Mouse (Mus musculus): ENCODE measurements around the gene Mapkapk5. TPM values are rescaled to one million over a fixed set of nuclear protein-coding genes. Genes with fewer than 3 reads are reported as not detected.
"Not testable (repeated sequence)": the region's sequence is repeated elsewhere in the genome, so short reads cannot be mapped to it uniquely, and the experiment has no call there.

The Mapkapk5 gene
- polyA plus RNA-seq, 1 experiment from 2014 or later = 53.1 TPM

DNA sequence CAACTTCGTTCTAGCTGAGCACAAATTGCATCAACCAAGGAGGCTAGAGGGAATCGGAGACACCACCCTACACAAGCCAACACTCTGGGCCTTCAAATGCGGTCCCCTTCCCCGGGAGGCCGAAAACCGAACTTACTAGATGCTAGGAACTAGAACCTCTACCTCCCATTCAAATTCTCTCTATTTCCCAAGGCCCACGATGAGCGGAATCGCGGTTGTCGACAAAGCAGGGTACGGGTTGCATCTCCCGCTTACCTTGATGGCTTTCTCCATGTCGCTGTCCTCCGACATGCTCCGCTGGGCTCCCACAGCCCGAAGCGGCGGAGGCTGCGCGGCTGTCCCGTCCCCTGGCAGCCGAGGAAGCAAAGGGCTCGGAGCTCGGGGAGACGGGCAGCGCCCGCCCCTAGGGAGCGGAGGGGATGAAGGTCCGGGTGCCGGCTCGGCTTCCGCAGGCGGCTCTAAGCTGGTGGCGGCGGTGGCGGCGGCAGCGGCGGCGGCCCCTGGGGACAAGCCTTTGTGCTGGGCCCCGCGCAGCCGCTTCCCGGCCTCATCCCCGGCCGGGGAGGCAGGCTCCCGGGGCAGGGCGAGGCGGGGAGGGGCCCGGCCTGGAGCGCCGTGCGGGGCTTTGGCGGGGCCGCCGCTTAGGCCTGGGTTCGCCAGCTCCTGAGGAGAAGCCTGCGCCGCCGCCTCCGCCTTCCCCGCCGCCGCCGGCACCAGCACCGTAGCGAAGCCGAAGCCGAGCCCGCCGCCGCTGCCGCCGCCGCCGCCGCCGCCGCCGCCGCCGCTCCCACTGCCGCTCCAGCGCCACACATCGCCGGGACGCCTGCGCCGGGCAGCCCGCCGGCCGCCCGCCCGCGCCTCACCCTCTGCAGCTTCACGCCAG lies 554 bp downstream of the Mapkapk5 start, which contains the start of the genes Adam1a and Gm42878:
Gene Adam1a, minus strand, starts transcription at position 573 of the 883 bp plus-strand sequence.
Gene Gm42878, minus strand, starts transcription at position 573 of the 883 bp plus-strand sequence.
- Histone ChIP-seq H3K27ac (peak within 1 kb of the TSS; percentile 99), H3K4me1 (peaks cover 34% of the 10 kb centered on the region), H3K27me3 (ENCODE audit: poor library complexity, severe bottlenecking) (no peaks in the 10 kb centered on the region), H3K36me3 (replicated peaks) (peaks cover 4% of the 10 kb centered on the region), H3K4me3 (peak within 1 kb of the TSS; percentile 100), H3K9me3 (no peaks in the 10 kb centered on the region)
- DNase-seq (ENCODE audit: extremely low spot score, low spot score) = peak; percentile 30
- 1% methylated on average over 92 of the region's 97 CpGs for whole genome bisulfite sequencing

DNA sequence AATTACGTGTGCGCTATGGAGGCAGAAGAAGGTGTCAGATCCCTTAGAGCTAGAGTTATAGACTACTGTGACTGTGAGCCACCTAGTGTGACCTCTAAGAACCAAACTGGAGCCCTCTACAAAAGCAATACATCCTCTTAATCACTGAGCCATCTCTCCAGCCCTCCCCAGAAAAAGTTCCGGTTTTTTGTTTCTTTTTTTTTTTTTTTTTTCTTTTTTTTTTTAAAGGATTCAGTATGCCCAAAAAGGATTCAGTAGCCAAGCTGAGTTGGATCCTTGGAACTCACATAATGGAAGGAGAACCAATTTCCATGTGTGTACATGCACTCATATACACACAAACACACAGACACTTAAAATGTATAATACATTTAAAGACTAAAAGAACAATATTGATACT lies 2.3 kb downstream of the Mapkapk5 start:
- no peaks in the 10 kb centered on the region for H3K9me3 ChIP-seq
- peaks cover 34% of the 10 kb centered on the region for H3K4me1 ChIP-seq
- peaks cover 21% of the 10 kb centered on the region for H3K36me3 ChIP-seq (replicated peaks)
- no peak overlapping the region for H3K27ac ChIP-seq
- WGBS = 83% methylated on average over 3 of the region's 3 CpGs
- no peak for DNase-seq (ENCODE audit: extremely low spot score, low spot score)
- H3K27me3 ChIP-seq (ENCODE audit: poor library complexity, severe bottlenecking) = no peaks in the 10 kb centered on the region
- no peak overlapping the region for H3K4me3 ChIP-seq

DNA sequence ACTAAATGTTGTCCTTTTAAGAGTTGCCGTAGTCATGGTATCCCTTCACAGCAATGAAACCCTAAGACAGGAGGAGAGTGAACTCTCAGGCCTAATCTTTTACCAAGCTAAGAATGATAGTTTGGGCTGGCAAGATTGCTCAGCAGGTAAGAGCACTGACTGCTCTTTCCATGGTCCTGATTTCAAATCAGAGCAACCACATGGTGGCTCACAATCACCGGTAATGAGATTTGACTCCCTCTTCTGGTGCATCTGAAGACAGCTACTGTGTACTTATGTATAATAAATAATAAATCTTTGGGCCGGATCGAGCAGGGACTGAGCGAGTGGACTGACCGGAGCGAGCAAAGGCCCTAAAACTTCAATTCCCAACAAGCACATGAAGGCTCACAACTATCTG lies 4.5 kb downstream of the Mapkapk5 start:
- H3K27me3 ChIP-seq (ENCODE audit: poor library complexity, severe bottlenecking) = no peaks in the 10 kb centered on the region
- 92% methylated on average over 7 of the region's 7 CpGs for WGBS
- no peaks in the 10 kb centered on the region for H3K9me3 ChIP-seq
- DNase-seq (ENCODE audit: extremely low spot score, low spot score) = no peak
- H3K4me1 ChIP-seq = peaks cover 44% of the 10 kb centered on the region
- no peak overlapping the region for H3K4me3 ChIP-seq
- H3K27ac ChIP-seq = no peak overlapping the region
- H3K36me3 ChIP-seq (replicated peaks) = peaks cover 42% of the 10 kb centered on the region

DNA sequence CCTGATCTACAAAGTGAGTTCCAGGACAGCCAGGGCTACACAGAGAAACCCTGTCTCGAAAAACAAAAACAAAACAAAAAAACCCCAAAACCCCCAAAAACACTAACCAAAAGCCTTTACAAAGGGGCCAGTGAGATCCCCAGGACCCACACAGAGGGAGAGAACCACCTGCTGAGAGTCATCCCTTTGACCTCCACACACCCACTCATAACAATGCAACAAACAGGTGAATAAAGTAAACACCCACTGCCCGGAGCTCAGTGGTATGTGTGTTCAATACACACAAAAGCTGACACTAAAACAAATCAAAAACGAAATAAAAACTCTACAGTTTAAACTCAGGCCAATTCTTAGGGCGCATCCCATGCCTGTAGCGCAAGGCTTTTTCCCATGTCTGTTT lies 5.6 kb downstream of the Mapkapk5 start:
- no peaks in the 10 kb centered on the region for H3K9me3 ChIP-seq
- peaks cover 43% of the 10 kb centered on the region for H3K4me1 ChIP-seq
- 91% methylated on average over 5 of the region's 5 CpGs for WGBS
- peaks cover 54% of the 10 kb centered on the region for H3K36me3 ChIP-seq (replicated peaks)
- no peaks in the 10 kb centered on the region for H3K27me3 ChIP-seq (ENCODE audit: poor library complexity, severe bottlenecking)
- no peak overlapping the region for H3K4me3 ChIP-seq
- no peak for DNase-seq (ENCODE audit: extremely low spot score, low spot score)
- H3K27ac ChIP-seq = no peak overlapping the region

DNA sequence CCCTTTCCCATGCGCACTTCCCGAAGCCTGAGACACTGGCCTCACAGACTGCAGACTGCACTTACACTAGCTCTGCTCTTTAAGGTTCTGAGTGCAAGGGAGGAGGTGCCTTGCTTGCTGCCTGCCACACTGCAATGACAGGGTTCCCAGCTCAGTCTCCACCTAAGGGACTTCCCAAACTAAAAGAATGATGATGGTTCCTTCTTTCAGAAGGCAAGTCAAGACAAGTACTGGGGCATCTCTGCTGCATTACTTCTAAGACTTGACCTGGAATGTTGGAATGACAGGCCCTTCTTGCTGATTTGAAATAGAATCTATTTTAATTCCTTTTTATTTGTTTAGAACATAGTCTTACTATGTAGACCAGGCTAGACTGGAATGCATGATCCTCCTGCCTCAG lies 8.1 kb downstream of the Mapkapk5 start:
- Histone ChIP-seq H3K4me1 (peaks cover 22% of the 10 kb centered on the region), H3K4me3 (no peak overlapping the region), H3K9me3 (no peaks in the 10 kb centered on the region), H3K27me3 (ENCODE audit: poor library complexity, severe bottlenecking) (no peaks in the 10 kb centered on the region), H3K36me3 (replicated peaks) (peaks cover 77% of the 10 kb centered on the region), H3K27ac (peak overlapping the region; percentile 58)
- 84% methylated on average over 2 of the region's 2 CpGs for WGBS
- DNase-seq (ENCODE audit: extremely low spot score, low spot score) = no peak

DNA sequence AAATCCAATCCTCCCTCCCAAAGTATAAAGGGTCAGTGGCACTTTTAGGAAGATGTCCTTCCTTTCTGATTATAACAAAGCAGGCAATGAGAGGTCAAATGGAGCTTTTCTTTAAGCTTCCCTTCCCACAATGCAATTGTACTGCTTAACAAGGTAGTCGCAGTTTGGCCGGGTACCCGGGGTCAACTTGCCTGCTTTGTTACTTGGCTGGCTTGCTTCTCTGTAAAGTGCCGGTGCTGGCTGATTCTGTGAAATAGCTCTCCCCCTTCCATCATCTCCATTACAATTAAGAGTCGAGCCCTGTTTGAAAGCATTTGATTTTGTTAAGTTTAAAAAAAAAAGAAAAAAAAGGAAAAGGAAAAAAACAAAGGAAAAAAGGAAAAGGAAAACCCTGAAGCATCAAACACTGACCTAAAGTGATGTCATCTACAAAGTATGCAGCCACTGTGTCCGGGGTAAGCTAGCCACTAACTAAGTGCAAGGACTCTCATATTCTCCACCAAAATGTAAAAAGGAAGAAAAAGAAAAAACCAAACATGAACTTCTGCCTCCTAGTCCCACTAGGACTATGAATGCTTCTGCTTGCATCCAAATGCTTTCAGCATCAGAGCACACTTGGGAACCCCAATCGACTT lies 8.7 kb downstream of the Mapkapk5 start:
- Histone ChIP-seq H3K36me3 (replicated peaks) (peaks cover 82% of the 10 kb centered on the region), H3K27me3 (ENCODE audit: poor library complexity, severe bottlenecking) (no peaks in the 10 kb centered on the region), H3K9me3 (no peaks in the 10 kb centered on the region), H3K27ac (peak overlapping the region; percentile 58), H3K4me3 (no peak overlapping the region), H3K4me1 (peaks cover 17% of the 10 kb centered on the region)
- DNase-seq (ENCODE audit: extremely low spot score, low spot score) = no peak
- WGBS = 67% methylated on average over 7 of the region's 7 CpGs

DNA sequence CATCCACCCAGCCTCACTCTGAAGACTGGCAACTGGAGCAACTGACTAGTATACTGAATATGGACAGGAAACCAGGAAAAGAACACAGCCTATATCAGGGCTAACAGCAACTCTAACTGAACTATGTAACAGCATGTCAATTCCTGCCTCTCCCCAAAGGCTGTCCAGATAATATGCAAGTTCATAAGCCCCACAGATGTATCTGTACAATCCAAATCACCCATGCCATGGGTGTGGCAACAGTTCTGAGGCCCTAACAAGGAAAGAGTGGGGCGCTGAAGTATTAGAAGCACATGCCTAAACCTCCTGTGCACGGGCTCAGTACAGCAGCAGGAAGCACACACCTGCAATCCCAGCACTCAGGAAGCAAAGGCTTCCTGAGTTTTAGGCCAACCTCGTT lies 10.6 kb downstream of the Mapkapk5 start:
- Histone ChIP-seq H3K36me3 (replicated peaks) (peaks cover 97% of the 10 kb centered on the region), H3K9me3 (no peaks in the 10 kb centered on the region), H3K27ac (no peak overlapping the region), H3K4me1 (peaks cover 17% of the 10 kb centered on the region), H3K4me3 (no peak overlapping the region), H3K27me3 (ENCODE audit: poor library complexity, severe bottlenecking) (no peaks in the 10 kb centered on the region)
- DNase-seq (ENCODE audit: extremely low spot score, low spot score) = no peak
- 94% methylated on average over 3 of the region's 3 CpGs for WGBS

DNA sequence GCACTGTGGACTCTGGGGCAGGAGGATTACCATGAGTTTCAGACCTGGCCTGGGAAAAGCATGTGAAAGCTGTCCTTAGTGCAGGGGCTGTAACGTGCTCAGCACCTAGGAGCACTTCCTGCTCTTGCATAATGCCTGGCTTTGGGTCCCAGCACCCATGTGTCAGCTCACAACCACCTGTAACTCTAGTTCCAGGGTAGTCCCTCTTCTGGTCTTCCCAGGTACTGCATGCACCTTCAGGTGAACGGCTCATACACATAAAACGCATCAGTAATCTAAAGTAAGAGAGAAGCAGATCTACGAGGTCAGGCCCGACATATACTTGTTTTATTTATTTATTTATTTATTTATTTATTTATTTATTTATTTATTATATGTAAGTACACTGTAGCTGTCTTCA lies 11.2 kb downstream of the Mapkapk5 start:
- DNase-seq (ENCODE audit: extremely low spot score, low spot score) = no peak
- no peaks in the 10 kb centered on the region for H3K27me3 ChIP-seq (ENCODE audit: poor library complexity, severe bottlenecking)
- H3K36me3 ChIP-seq (replicated peaks) = peaks cover 98% of the 10 kb centered on the region
- WGBS = 96% methylated on average over 5 of the region's 5 CpGs
- H3K4me3 ChIP-seq = no peak overlapping the region
- peaks cover 17% of the 10 kb centered on the region for H3K4me1 ChIP-seq
- no peak overlapping the region for H3K27ac ChIP-seq
- no peaks in the 10 kb centered on the region for H3K9me3 ChIP-seq

DNA sequence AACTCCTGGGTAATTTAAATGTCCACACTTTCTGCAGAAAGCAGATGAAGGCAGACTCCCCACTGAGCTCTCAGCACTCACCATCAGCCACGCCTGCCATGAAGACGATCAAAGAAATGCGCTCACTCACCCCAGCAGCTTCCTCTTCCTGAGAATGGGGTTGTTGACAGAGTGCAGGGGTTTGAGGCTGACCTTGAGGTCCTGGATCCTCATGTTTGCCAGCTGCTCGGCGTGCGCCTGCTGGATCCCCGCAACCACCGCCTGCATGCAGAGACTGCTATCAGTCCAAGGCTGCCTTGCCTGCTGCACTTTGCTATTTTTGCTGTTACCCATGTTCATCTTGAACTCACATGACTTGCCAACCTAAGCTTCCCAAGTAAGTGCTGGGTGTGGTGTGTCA lies 18.7 kb downstream of the Mapkapk5 start:
- H3K27ac ChIP-seq = no peak overlapping the region
- H3K36me3 ChIP-seq (replicated peaks) = peaks cover 96% of the 10 kb centered on the region
- H3K27me3 ChIP-seq (ENCODE audit: poor library complexity, severe bottlenecking) = no peaks in the 10 kb centered on the region
- no peaks in the 10 kb centered on the region for H3K9me3 ChIP-seq
- H3K4me3 ChIP-seq = no peak overlapping the region
- H3K4me1 ChIP-seq = no peaks in the 10 kb centered on the region
- 93% methylated on average over 8 of the region's 8 CpGs for WGBS
- DNase-seq (ENCODE audit: extremely low spot score, low spot score) = no peak

DNA sequence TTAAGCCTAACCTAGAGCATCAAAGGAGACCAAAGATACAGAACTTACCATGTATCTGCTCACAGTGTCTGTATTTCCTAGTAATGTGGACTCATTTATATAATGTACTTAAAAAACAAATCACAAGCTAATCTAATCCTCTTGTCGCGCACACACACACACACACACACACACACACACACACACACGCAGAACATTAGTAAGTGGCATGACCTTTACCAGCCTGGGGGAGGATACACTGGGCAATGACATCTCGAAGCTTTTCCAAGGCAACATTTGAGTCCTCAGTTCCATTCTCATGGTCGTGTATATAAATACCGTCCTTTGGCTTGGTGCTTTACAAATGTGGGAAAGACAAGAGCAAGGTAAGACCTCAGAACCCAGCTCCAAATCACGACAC lies 19.2 kb downstream of the Mapkapk5 start:
- Histone ChIP-seq H3K27ac (no peak overlapping the region), H3K27me3 (ENCODE audit: poor library complexity, severe bottlenecking) (no peaks in the 10 kb centered on the region), H3K4me3 (no peak overlapping the region), H3K4me1 (no peaks in the 10 kb centered on the region), H3K36me3 (replicated peaks) (peaks cover 96% of the 10 kb centered on the region), H3K9me3 (no peaks in the 10 kb centered on the region)
- 91% methylated on average over 7 of the region's 7 CpGs for WGBS
- DNase-seq (ENCODE audit: extremely low spot score, low spot score) = no peak

DNA sequence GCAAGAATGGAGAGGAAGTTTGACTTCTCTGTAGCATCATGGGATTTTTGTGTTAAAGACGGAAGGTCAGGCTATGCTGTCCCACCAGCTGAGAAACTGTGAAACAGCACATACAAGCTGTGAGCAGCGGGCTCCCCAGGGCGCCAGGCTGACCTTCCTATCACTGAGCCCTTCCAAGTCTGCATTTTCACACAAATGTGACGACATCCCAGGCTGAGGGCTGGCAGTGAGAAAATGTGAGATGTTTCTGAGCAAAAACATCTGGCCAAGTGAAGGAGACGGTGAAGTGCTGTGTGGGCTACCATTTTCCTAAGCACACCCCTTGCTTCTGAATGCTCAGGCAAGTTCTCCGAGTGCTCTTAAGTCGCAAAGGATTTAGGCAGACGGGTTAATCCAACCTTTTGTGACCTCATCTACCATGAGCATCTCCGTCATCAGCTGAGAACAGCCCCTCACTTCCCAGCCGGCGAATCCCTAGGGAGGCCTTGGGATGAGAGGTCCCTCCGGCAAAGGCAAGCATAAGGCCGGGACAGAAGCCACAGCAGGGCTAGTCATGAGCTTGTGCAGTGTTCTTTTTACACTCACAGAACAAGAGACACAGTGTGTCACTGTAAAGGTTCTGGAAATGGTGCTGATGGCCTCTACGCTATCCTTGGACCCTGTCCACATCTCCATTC lies 19.8 kb downstream of the Mapkapk5 start:
- H3K36me3 ChIP-seq (replicated peaks) = peaks cover 96% of the 10 kb centered on the region
- H3K27me3 ChIP-seq (ENCODE audit: poor library complexity, severe bottlenecking) = no peaks in the 10 kb centered on the region
- H3K4me3 ChIP-seq = no peak overlapping the region
- 92% methylated on average over 14 of the region's 14 CpGs for WGBS
- no peak for DNase-seq (ENCODE audit: extremely low spot score, low spot score)
- no peaks in the 10 kb centered on the region for H3K4me1 ChIP-seq
- no peak overlapping the region for H3K27ac ChIP-seq
- no peaks in the 10 kb centered on the region for H3K9me3 ChIP-seq

DNA sequence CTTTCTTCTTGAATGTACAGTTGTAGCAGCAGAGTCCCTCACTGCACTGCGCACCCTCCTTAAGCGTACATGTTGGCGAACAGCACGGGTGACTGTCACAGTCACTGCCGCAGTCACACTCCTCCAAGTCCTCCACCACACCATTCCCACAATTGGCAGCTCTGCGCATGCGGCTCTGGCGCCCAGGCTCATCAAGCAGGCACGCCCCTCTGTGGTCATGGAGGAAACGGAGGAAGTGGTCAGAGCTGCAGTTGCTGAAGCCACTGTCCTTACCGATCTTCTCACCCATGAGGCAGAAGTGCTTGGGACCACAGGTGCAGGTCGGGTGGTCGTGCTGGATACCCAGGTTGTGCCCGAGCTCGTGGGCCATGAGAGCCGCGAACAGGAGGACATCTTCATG lies 25.9 kb downstream of the Mapkapk5 start:
- not testable (repeated sequence) for H3K27ac ChIP-seq; H3K9me3 ChIP-seq; H3K4me3 ChIP-seq; H3K4me1 ChIP-seq; DNase-seq (ENCODE audit: extremely low spot score, low spot score); H3K27me3 ChIP-seq (ENCODE audit: poor library complexity, severe bottlenecking)
- WGBS = 93% methylated on average over 11 of the region's 17 CpGs
- H3K36me3 ChIP-seq (replicated peaks) = peaks cover 63% of the 10 kb centered on the region

DNA sequence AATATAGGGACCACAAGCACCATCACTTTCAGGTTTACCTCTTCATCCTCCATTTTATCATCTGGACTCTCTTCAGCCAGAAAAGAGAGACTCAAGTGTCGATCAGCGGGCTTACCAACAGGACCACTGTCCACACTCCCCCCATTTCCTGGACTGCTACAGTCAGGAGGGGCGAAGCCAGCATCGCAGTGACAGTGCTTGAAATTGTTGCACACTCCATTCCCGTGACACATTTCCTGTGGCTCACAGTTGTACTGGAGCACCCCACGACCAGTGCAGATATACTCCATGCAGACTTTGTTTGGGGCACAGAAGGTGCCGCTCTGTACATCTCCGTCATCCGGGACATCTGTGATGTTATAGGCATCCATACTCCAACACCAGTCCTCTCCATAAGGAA lies 26.7 kb downstream of the Mapkapk5 start:
- Histone ChIP-seq H3K9me3 (no peaks in the 10 kb centered on the region), H3K4me1 (no peaks in the 10 kb centered on the region), H3K4me3 (no peak overlapping the region), H3K27ac (no peak overlapping the region), H3K36me3 (replicated peaks) (peaks cover 55% of the 10 kb centered on the region), H3K27me3 (ENCODE audit: poor library complexity, severe bottlenecking) (no peaks in the 10 kb centered on the region)
- no peak for DNase-seq (ENCODE audit: extremely low spot score, low spot score)
- WGBS = 95% methylated on average over 9 of the region's 9 CpGs
